ENCODE assay signal across 8 mouse cellular contexts in the genomic region with DNA sequence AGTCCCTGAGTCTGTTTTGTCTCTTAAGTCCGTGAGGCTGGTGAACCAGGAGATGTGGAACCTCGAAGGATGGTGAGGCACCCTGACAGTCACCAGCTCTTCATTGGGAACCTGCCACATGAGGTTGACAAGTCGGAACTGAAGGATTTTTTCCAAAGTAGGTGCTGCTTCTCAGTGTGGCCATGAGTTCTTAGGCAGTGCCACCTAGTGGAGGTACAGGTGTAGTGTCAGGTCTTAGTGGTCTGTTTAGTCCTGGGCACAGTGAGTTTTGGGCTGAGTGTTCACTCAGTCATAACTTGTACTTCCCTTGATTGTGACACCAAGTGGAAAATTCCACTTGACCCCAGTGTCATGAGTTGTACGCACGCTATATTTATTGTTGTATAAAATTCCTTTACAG. TPM values are rescaled to one million over a fixed set of nuclear protein-coding genes. Genes with fewer than 3 reads are reported as not detected.
DNase-seq lines count a peak whose midpoint lies in the region; ATAC-seq and TF ChIP-seq lines count a peak whose summit lies in the region.

No protein-coding gene starts in this region.

- H3K4me2 ChIP-seq in forebrain, postnatal 0 days (ENCODE audit: low read depth) = no peak overlapping the region
- no peak overlapping the region for H3K4me2 ChIP-seq in kidney, postnatal 0 days (ENCODE audit: low read length)

- peaks cover 75% of the 10 kb centered on the region for H3K36me3 ChIP-seq in forebrain, postnatal 0 days (ENCODE audit: insufficient read depth)
- H3K36me3 ChIP-seq in kidney, postnatal 0 days (ENCODE audit: insufficient read depth, low read length) = peaks cover 59% of the 10 kb centered on the region

- H3K27ac ChIP-seq in forebrain, postnatal 0 days (ENCODE audit: low read depth, low read length) = no peak overlapping the region
- no peak overlapping the region for H3K27ac ChIP-seq in kidney, postnatal 0 days

- no peak overlapping the region for H3K9ac ChIP-seq in forebrain, postnatal 0 days
- H3K9ac ChIP-seq in kidney, postnatal 0 days (ENCODE audit: low read depth, low read length) = no peak overlapping the region

- H3K9me3 ChIP-seq in forebrain, postnatal 0 days (ENCODE audit: low read length) = no peaks in the 10 kb centered on the region
- no peaks in the 10 kb centered on the region for H3K9me3 ChIP-seq in kidney, postnatal 0 days (replicated peaks; ENCODE audit: low read length)

- H3K4me1 ChIP-seq in forebrain, postnatal 0 days (ENCODE audit: insufficient read depth) = no peaks in the 10 kb centered on the region
- H3K4me1 ChIP-seq in kidney, postnatal 0 days (replicated peaks; ENCODE audit: insufficient read depth, low read length) = no peaks in the 10 kb centered on the region

- TF ChIP-seq CTCF in forebrain, postnatal 0 days (IDR thresholded peaks at IDR 0.05; ENCODE audit: low read depth) = peak; percentile 84
- TF ChIP-seq CTCF in kidney, postnatal 0 days (IDR thresholded peaks at IDR 0.05; ENCODE audit: low read depth) = peak; percentile 86

- 65% methylated on average over 5 of the region's 5 CpGs for WGBS in forebrain, postnatal 0 days
- WGBS in kidney, postnatal 0 days = 52% methylated on average over 5 of the region's 5 CpGs

- peak; percentile 76 for DNase-seq in 416B (ENCODE audit: low read depth)
- DNase-seq in CD4-positive helper T cell, adult 2 months (ENCODE audit: low read depth, low spot score) = peak; percentile 60
- peak; percentile 78 for DNase-seq in brain, adult 2 months (ENCODE audit: low read depth, low spot score)
- peak; percentile 61 for DNase-seq in forebrain, postnatal 0 days
- peak; percentile 80 for DNase-seq in kidney, postnatal 0 days (ENCODE audit: low spot score)
- DNase-seq in lung, postnatal 14 days = peak; percentile 18
- DNase-seq in skeletal muscle tissue, adult 2 months (ENCODE audit: low read depth, low spot score) = peak; percentile 52
- DNase-seq in testis, postnatal 10 days (ENCODE audit: low spot score) = no peak

- no peak overlapping the region for H3K4me3 ChIP-seq in forebrain, postnatal 0 days (ENCODE audit: low read depth, low read length)
- H3K4me3 ChIP-seq in kidney, postnatal 0 days (replicated peaks; ENCODE audit: low read depth, low read length) = no peak overlapping the region

- peak; percentile 68 for ATAC-seq in forebrain, postnatal 0 days
- peak; percentile 79 for ATAC-seq in kidney, postnatal 0 days (replicated peaks; ENCODE audit: low FRiP score, low read depth)

- H3K27me3 ChIP-seq in forebrain, postnatal 0 days (ENCODE audit: insufficient read depth, low read length) = no peaks in the 10 kb centered on the region
- H3K27me3 ChIP-seq in kidney, postnatal 0 days (ENCODE audit: insufficient read depth, low read length) = no peaks in the 10 kb centered on the region

RNA-seq across cellular contexts. Expression of gene G3bp1, which starts 28.4 kb away (rescaled TPM):
- 62.8 and 81.0 TPM in 2 replicates for total RNA-seq in forebrain, postnatal 0 days (2014; rRNA removed)
- polyA plus RNA-seq in forebrain, postnatal 0 days (2015; fragmentation: Nextera tagmentation; extraction: Ambion mirVana) = 76.9 and 85.0 TPM in 2 replicates
- polyA plus RNA-seq in kidney, postnatal 0 days (2015; fragmentation: Nextera tagmentation; extraction: Ambion mirVana) = 109 and 119 TPM in 2 replicates

RNA-seq across cellular contexts. Expression of gene Atox1, which starts 36.8 kb away (rescaled TPM):
- total RNA-seq in forebrain, postnatal 0 days (2014; rRNA removed) = 141 and 193 TPM in 2 replicates
- polyA plus RNA-seq in forebrain, postnatal 0 days (2015; fragmentation: Nextera tagmentation; extraction: Ambion mirVana) = 268 and 340 TPM in 2 replicates
- polyA plus RNA-seq in kidney, postnatal 0 days (2015; fragmentation: Nextera tagmentation; extraction: Ambion mirVana) = 495 and 517 TPM in 2 replicates
